Mouse (Mus musculus): Measurements from ENCODE around the gene Stx2.

The Stx2 gene

DNA sequence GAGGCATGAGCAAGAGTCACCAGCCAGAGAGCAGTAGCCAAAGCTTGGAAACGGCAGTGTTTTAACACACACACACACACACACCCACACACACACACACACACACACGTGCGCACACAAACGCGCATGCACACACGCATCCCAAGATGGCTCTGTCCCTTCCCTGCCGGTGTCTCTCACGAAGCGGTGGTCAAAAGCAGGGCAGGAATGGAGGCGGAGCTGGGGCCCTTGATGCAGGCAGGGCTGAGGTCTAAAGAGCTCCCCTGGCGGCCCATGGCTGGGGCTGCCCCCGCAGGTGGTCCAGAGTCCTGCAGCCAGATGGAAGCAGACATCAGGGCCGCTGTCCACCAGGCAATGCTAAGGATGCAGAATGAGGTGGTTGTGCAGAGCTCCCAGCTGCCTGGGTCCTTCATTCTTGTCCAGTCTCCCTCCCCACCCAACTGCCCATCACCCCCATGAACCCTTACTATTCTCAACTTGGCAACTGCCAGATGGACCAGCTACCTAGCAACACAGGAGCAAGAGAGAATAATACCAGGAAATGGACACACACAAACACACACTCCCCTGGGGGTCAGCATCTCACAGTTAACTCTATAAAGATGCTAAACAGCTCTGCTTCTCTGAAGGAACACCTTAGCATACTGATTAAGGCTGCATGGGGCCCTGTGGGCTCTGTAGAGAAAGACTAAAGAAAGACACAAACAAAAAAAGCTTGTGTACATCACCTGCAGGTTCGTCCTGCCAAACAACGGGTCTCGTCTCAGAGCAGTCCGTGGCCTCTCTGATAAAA, 54.9 kb downstream of the Stx2 start, which contains the start of gene Rimbp2:
Rimbp2 (minus strand) TSS at position 209 of the 793 bp plus-strand sequence.
- DNase-seq (ENCODE audit: low read depth, low spot score) = no peak

DNA sequence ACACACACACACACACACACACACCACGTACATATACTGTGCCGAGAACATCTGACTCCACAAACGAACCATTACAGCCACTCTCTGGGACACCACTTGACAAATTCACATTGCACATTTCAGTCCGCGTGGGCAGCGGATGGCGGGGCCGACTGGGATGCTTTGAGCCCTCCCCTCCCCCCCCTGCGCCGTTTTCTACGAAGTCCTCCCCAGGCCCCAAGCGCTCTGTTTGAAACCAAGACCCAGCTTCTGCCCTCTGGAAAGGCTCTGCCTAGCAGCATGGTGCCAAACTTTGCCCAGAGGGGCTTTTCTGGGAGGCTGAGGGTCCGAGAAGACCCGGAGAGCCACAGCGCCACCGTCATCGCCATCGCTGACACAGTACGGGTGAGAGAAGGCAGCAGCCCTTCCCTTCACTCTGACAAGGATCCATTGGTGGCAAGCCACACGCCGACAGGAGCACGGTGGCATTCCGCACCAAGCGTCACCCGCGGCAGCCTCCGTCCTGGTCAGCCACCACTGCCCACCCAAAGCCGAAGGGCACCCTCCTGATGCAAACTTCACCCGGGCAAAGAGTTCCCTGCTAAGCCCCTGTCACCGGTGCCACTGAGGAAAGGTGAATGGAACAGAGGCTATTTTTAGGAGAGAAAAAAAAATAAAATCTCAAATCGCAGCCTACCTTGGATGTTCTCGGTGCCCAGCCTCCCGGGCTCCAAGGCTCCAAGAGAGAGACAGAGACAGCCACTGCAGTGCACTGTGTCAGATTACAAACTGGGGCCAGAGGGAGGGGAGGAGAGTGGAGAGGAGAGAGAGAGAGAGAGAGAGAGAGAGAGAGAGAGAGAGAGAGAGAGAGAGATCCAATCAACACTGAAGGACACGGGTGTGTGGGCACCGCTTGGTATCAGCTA, 55.8 kb downstream of the Stx2 start:
- DNase-seq (ENCODE audit: low read depth, low spot score) = no peak

DNA sequence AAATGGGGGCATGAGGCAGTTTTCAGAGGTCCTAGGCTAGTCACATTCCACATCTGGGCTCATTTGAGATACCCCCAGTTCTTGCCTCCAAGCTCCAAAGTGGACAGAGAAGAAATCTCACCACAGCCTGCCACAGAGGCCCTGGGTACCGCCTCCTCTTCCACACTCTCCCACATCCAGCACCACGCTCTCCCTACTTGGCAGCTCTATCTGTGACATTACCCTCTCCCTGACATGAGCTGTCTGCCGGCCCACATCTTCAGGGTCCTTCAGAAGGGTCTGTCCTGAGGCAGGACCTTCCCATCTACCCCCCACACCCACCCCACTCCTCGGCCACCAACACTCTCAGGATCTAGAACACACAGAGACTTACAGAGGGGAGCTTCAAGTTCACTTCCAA, 56.9 kb downstream of the Stx2 start:
- DNase-seq (ENCODE audit: low read depth, low spot score) = no peak

DNA sequence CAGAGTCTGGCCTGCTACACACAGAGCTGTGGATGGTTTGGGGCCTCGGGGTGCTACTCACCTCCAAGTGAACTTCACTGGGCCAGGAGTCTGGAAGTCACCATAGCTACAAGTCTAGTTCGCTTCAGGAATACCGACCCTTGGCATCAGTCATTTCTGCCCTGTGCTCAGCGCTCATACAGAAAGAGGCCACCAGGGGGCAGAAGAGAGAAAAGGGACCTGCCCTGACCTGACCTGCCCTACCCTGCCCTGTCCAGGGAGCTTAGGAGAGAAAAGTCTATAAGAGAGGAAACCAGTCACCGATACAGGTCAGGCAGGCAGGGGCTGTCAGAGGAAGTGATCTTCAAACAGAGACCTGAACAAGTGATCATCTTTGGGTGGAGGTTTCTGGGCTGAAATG, 61.3 kb downstream of the Stx2 start:
- peak; percentile 38 for DNase-seq (ENCODE audit: low read depth, low spot score)

DNA sequence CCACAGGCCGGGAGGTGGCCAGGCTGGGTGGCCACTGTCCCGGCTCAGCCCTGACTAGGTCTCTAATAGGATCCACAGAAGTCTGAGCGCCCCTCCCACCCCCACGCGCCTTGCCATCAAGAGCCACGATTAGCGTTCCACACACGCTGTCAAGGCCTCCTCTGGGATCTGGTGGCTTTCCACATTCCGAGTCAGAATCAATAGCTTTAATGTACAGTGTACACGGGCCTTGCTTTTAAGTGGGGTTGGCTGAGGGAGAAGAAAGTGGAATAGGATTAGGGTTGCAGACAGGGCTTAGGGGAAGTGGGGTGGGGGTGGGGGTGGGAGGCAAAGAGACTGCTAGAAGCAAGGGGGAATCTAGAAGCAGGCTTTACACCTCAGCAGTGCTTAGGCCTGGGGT, 67.9 kb downstream of the Stx2 start:
- DNase-seq (ENCODE audit: low read depth, low spot score) = no peak

DNA sequence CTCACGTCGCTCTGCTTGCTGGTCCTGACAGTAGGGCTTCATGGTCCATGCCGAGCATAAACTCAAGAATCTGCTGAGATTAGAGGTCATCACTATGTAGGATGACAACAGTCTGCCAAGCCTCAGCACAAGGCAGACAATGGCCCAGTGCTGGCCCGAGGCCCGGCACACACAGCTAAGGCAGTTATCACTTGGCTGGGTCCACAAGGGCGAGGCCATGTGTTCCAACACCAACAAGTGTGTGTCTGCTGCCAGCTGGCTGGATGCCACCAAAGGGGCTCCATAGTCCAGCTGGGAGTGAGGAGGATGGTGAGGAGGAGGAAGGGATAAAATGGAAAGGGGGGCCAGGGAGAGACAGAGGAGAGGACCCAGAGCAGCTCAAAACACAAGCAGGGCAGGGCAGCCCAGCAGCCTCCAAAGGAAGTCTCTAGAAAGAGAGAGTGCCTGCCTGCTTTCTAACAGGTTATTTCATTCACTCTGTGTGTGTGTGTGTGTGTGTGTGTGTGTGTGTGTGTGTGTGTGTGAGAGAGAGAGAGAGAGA, 72.9 kb downstream of the Stx2 start:
- no peak for DNase-seq (ENCODE audit: low read depth, low spot score)
